9 mouse cellular contexts compared by ENCODE assay signal in genomic region chr5:111261733-111262573, GRCm38 (mm10).
A peak's percentile ranks its signal among the peaks of the same experiment; 100 is the strongest.
DNase-seq lines count a peak whose midpoint lies in the region; ATAC-seq and TF ChIP-seq lines count a peak whose summit lies in the region.
"Had no signal": no experiment of that assay in that cellular context is flagged by ENCODE, and none has a peak within 500 bp of the region (broad histone marks: within the 10 kb centered on the region; RNA-seq: fewer than 3 reads in every experiment).

No protein-coding gene starts in this region.

- no peak for DNase-seq in lung, embryonic 14.5 days
- DNase-seq in lung, adult 2 months, result no peak
- DNase-seq in urinary bladder, postnatal 4 days (ENCODE audit: low spot score in 2 of 2), result no peak
- DNase-seq in right cerebral cortex, postnatal 14 days, result no peak

- no peak overlapping the region for H3K4me3 ChIP-seq in lung, embryonic 14.5 days (ENCODE audit: low read depth, low read length)
- H3K4me3 ChIP-seq in lung, adult 2 months (replicated peaks; ENCODE audit: extremely low read depth, low read depth, low read length), result no peak overlapping the region
- H3K4me3 ChIP-seq in heart, embryonic 12.5 days, result no peak overlapping the region
- no peak overlapping the region for H3K4me3 ChIP-seq in kidney, embryonic 14.5 days (ENCODE audit: low read length)
- no peak overlapping the region for H3K4me3 ChIP-seq in midbrain, embryonic 13.5 days (replicated peaks)

- peaks cover 13% of the 10 kb centered on the region; the same call in 1 of the 2 replicates for H3K36me3 ChIP-seq in lung, embryonic 14.5 days (ENCODE audit: insufficient read depth)
- peaks cover 9% of the 10 kb centered on the region for H3K36me3 ChIP-seq in heart, embryonic 12.5 days
- peaks cover 7% of the 10 kb centered on the region; the same call in 1 of the 2 replicates for H3K36me3 ChIP-seq in kidney, embryonic 14.5 days (ENCODE audit: control insufficient read depth, insufficient read depth, low read length)
- H3K36me3 ChIP-seq in midbrain, embryonic 13.5 days, result peaks cover 21% of the 10 kb centered on the region
- H3K36me3 ChIP-seq: G1E had no signal

- no peak; the same call in 1 of the 2 replicates for ATAC-seq in lung, embryonic 14.5 days (ENCODE audit: insufficient read depth)
- 0 out of 2 replicates have a peak, but pooled peaks have one; percentile 6 for ATAC-seq in heart, embryonic 12.5 days (ENCODE audit: insufficient number of reproducible peaks, low FRiP score)
- ATAC-seq in kidney, embryonic 14.5 days (ENCODE audit: low FRiP score, low TSS enrichment), result no peak
- 0 out of 2 replicates have a peak, but pooled peaks have one; percentile 12 for ATAC-seq in midbrain, embryonic 13.5 days
- ATAC-seq in monocyte, adult 5-6 weeks (replicated peaks; ENCODE audit: insufficient number of reproducible peaks, low FRiP score, low TSS enrichment, poor library complexity, severe bottlenecking), result no peak

- H3K9me3 ChIP-seq in lung, embryonic 14.5 days (ENCODE audit: low read depth, low read length), result peaks cover 8% of the 10 kb centered on the region; the same call in 1 of the 2 replicates
- peaks cover 8% of the 10 kb centered on the region for H3K9me3 ChIP-seq in heart, embryonic 12.5 days (replicated peaks)
- peaks cover 9% of the 10 kb centered on the region; the same call in 1 of the 2 replicates for H3K9me3 ChIP-seq in kidney, embryonic 14.5 days (ENCODE audit: control insufficient read depth, low read length)
- H3K9me3 ChIP-seq in midbrain, embryonic 13.5 days, result 0 out of 2 replicates have a peak, but pooled peaks cover 4% of the 10 kb centered on the region
- H3K9me3 ChIP-seq: G1E had no signal

- H3K27ac ChIP-seq in lung, embryonic 14.5 days (ENCODE audit: low read depth), result peak overlapping the region; percentile 87
- H3K27ac ChIP-seq in heart, embryonic 12.5 days (ENCODE audit: poor library complexity, severe bottlenecking), result peak overlapping the region; percentile 84
- H3K27ac ChIP-seq in kidney, embryonic 14.5 days (ENCODE audit: low read depth, low read length), result peak overlapping the region; percentile 89
- peak overlapping the region; percentile 84 for H3K27ac ChIP-seq in midbrain, embryonic 13.5 days

- H3K4me1 ChIP-seq in lung, embryonic 14.5 days (ENCODE audit: insufficient read depth), result peaks cover 24% of the 10 kb centered on the region
- H3K4me1 ChIP-seq in lung, adult 2 months (ENCODE audit: control insufficient read depth, insufficient read depth, low read length), result peaks cover 42% of the 10 kb centered on the region
- H3K4me1 ChIP-seq in heart, embryonic 12.5 days (replicated peaks), result peaks cover 49% of the 10 kb centered on the region
- H3K4me1 ChIP-seq in kidney, embryonic 14.5 days (ENCODE audit: control insufficient read depth, insufficient read depth, low read length), result peaks cover 27% of the 10 kb centered on the region
- H3K4me1 ChIP-seq in midbrain, embryonic 13.5 days (replicated peaks), result peaks cover 54% of the 10 kb centered on the region

- no peaks in the 10 kb centered on the region for H3K27me3 ChIP-seq in lung, embryonic 14.5 days (ENCODE audit: insufficient read depth, low read length)
- H3K27me3 ChIP-seq in heart, embryonic 12.5 days (replicated peaks), result peaks cover 16% of the 10 kb centered on the region
- no peaks in the 10 kb centered on the region for H3K27me3 ChIP-seq in kidney, embryonic 14.5 days (ENCODE audit: control insufficient read depth, insufficient read depth, low read length)
- peaks cover 8% of the 10 kb centered on the region for H3K27me3 ChIP-seq in midbrain, embryonic 13.5 days

- H3K4me2 ChIP-seq in lung, embryonic 14.5 days, result peak overlapping the region; percentile 3; the same call in 1 of the 2 replicates
- peak overlapping the region; percentile 53; the same call in 1 of the 2 replicates for H3K4me2 ChIP-seq in heart, embryonic 12.5 days
- H3K4me2 ChIP-seq in kidney, embryonic 14.5 days (replicated peaks; ENCODE audit: low read depth, low read length), result no peak overlapping the region
- no peak overlapping the region for H3K4me2 ChIP-seq in midbrain, embryonic 13.5 days (replicated peaks)

- 43% methylated on average over 13 of the region's 13 CpGs for WGBS in lung, embryonic 14.5 days
- 43% methylated on average over 13 of the region's 13 CpGs for WGBS in lung, adult 2 months
- 59% methylated on average over 13 of the region's 13 CpGs for WGBS in heart, embryonic 12.5 days
- 51% methylated on average over 13 of the region's 13 CpGs for WGBS in kidney, embryonic 14.5 days
- WGBS in midbrain, embryonic 13.5 days, result 64% methylated on average over 13 of the region's 13 CpGs

- no peak for TF ChIP-seq CTCF in lung, embryonic 14.5 days (IDR thresholded peaks at IDR 0.05; ENCODE audit: low read depth)
- TF ChIP-seq CTCF in lung, adult 2 months (IDR thresholded peaks at IDR 0.05; ENCODE audit: insufficient read depth, low read length), result no peak

- no peak overlapping the region for H3K9ac ChIP-seq in lung, embryonic 14.5 days
- H3K9ac ChIP-seq in heart, embryonic 12.5 days, result no peak overlapping the region
- 0 out of 2 replicates have a peak overlapping the region, but pooled peaks have one; percentile 23 for H3K9ac ChIP-seq in kidney, embryonic 14.5 days (ENCODE audit: low read depth, low read length)
- no peak overlapping the region; the same call in 1 of the 2 replicates for H3K9ac ChIP-seq in midbrain, embryonic 13.5 days (replicated peaks)

- no peak for TF ChIP-seq POLR2A in lung, adult 2 months (IDR thresholded peaks at IDR 0.05; ENCODE audit: borderline replicate concordance, extremely low read depth, low read depth, low read length)

Comparison
In these comparisons a context has a peak if more than half of its experiments do, and no peak if none do; other contexts are left out.
1. ATAC-seq: peak in heart, embryonic 12.5 days (single experiment) and midbrain, embryonic 13.5 days (single experiment); none in lung, embryonic 14.5 days (single experiment), kidney, embryonic 14.5 days (single experiment) and monocyte, adult 5-6 weeks (single experiment).
2. H3K4me2 ChIP-seq: peak in lung, embryonic 14.5 days (single experiment) and heart, embryonic 12.5 days (single experiment); none in kidney, embryonic 14.5 days (single experiment) and midbrain, embryonic 13.5 days (single experiment).
3. Peak in every context shown above with its lines, with median percentiles within 50 percentile points of each other: H3K27ac ChIP-seq.